15 mouse cellular contexts compared by ENCODE assay signal in the genomic region with DNA sequence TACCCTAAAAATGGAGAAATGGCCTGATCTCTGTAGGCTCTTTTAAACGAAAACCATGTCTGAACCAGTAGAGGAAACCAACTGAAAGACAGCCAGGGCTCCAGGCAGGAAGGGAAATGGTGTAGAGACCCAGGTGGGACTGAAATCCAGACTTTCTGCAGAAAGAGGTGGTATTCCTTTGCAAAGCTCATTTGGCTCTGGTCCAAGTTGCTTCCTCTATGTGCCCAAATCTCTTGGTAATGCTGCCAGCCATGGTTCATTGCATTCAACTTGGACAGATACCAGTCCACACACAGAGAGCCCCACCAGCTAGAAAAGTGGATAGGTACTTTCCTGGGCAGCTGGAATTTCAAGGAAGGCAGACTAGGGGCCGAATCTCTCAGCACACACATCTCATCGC. TPM values are rescaled to one million over a fixed set of nuclear protein-coding genes. Genes with fewer than 3 reads are reported as not detected.
"Had no signal": no experiment of that assay in that cellular context is flagged by ENCODE, and none has a peak within 500 bp of the region (broad histone marks: within the 10 kb centered on the region; RNA-seq: fewer than 3 reads in every experiment).

No protein-coding gene starts in this region.

- ATAC-seq: midbrain, embryonic 16.5 days had no signal

- DNase-seq: lung, adult 18-20 months; lung, embryonic 14.5 days; lung, postnatal 10 days; lung, postnatal 4 days; midbrain, embryonic 14.5 days; retina, postnatal 1 day; right cerebral cortex, adult 18-20 months; right cerebral cortex, postnatal 25 days; right cerebral cortex, postnatal 4 days; spleen, adult 18-20 months; thymus, adult 18-20 months; thymus, postnatal 14 days; thymus, postnatal 36 days had no signal

RNA-seq across cellular contexts. Expression of gene Ccdc149, which starts 3.5 kb away (rescaled TPM):
- total RNA-seq: megakaryocyte, adult 5-6 weeks had no signal
